Mouse (Mus musculus) lung, embryonic 16.5 days (tissue): ENCODE data around the gene Unc50. TPM values are rescaled to one million over a fixed set of nuclear protein-coding genes. Genes with fewer than 3 reads are reported as not detected.

Experiments
- ATAC-seq: fragments of 200-750 bp; cut with Nextera tagmentation; 2 replicates; pipeline ENCODE4 v1.8.0; 2017; ENCODE audit warnings: low read depth, mild to moderate bottlenecking, moderate library complexity
- H3K27ac ChIP-seq: fragments of 300-500 bp; sonication (generic); 2 replicates; pipeline ENCODE4 v1.5.1; 2014; ENCODE audit warnings: mild to moderate bottlenecking, control low read depth, low read length
- H3K27me3 ChIP-seq: fragments of 300-500 bp; sonication (generic); 2 replicates; pipeline ENCODE4 v1.6.1; 2014; ENCODE audit warnings: low read depth, low read length, mixed read lengths; ENCODE audit not compliant: control insufficient read depth, insufficient read depth
- H3K36me3 ChIP-seq: fragments of 300-500 bp; sonication (generic); 2 replicates; pipeline ENCODE4 v1.6.1; 2014; ENCODE audit warnings: low read length; ENCODE audit not compliant: control insufficient read depth, insufficient read depth
- H3K4me1 ChIP-seq: fragments of 300-500 bp; sonication (generic); replicated peaks from 2 replicates; pipeline ENCODE4 v1.6.1; 2014; ENCODE audit warnings: low read length, mixed read lengths; ENCODE audit not compliant: control insufficient read depth, insufficient read depth
- H3K4me2 ChIP-seq: fragments of 300-500 bp; sonication (generic); 2 replicates; pipeline ENCODE4 v1.6.1; 2014; ENCODE audit warnings: low read depth, low read length, control low read depth
- H3K4me3 ChIP-seq: fragments of 300-500 bp; sonication (generic); 2 replicates; pipeline ENCODE4 v1.5.1; 2014; ENCODE audit warnings: mild to moderate bottlenecking, low read length, control low read depth
- H3K9ac ChIP-seq: fragments of 300-500 bp; sonication (generic); 2 replicates; pipeline ENCODE4 v1.6.1; 2014; ENCODE audit warnings: low read length, control low read depth
- H3K9me3 ChIP-seq: fragments of 300-500 bp; sonication (generic); 2 replicates; pipeline ENCODE4 v1.6.1; 2016; ENCODE audit warnings: low read length; ENCODE audit not compliant: control insufficient read depth
- WGBS: fragments of 180-500 bp; shearing (Covaris S2); extraction: QIAGEN DNeasy Blood & Tissue Kit; methylation state at CpG from one replicate; pipeline ENCODE4 v1.1.7; 2014; 5-methylcytosine and 5-hydroxymethylcytosine counted together
- polyA plus RNA-seq: library from polyadenylated mRNA; unstranded; fragments of >200 nt; fragmentation: Nextera tagmentation; extraction: Ambion mirVana; gene quantifications from 2 replicates; pipeline ENCODE4 v1.2.1, GENCODE M21; 2015

The Unc50 gene
- polyA plus RNA-seq, 1 experiment from 2014 or later, result 133 TPM

GRCm38 (mm10) chr1:37430297-37430840 is 430 bp downstream of the Unc50 start:
- Histone ChIP-seq H3K9me3 (no peaks in the 10 kb centered on the region), H3K4me3 (peak overlapping the region; percentile 93), H3K27me3 (no peaks in the 10 kb centered on the region), H3K27ac (peak overlapping the region; percentile 70), H3K36me3 (peaks cover 26% of the 10 kb centered on the region), H3K4me2 (peak overlapping the region; percentile 70), H3K4me1 (peaks cover 19% of the 10 kb centered on the region), H3K9ac (peak overlapping the region; percentile 93)
- under 1% methylated on average over 40 of the region's 40 CpGs for WGBS
- ATAC-seq, result peak; percentile 48; the same call in 1 of the 2 replicates

GRCm38 (mm10) chr1:37436419-37436818 is 6.5 kb downstream of the Unc50 start:
- H3K4me3 ChIP-seq, result no peak overlapping the region
- no peaks in the 10 kb centered on the region for H3K9me3 ChIP-seq
- no peaks in the 10 kb centered on the region for H3K27me3 ChIP-seq
- 90% methylated on average over 3 of the region's 3 CpGs for WGBS
- H3K9ac ChIP-seq, result no peak overlapping the region
- H3K4me1 ChIP-seq, result peaks cover 2% of the 10 kb centered on the region
- H3K27ac ChIP-seq, result no peak overlapping the region
- no peak overlapping the region for H3K4me2 ChIP-seq
- no peak for ATAC-seq
- H3K36me3 ChIP-seq, result peaks cover 59% of the 10 kb centered on the region

DNA sequence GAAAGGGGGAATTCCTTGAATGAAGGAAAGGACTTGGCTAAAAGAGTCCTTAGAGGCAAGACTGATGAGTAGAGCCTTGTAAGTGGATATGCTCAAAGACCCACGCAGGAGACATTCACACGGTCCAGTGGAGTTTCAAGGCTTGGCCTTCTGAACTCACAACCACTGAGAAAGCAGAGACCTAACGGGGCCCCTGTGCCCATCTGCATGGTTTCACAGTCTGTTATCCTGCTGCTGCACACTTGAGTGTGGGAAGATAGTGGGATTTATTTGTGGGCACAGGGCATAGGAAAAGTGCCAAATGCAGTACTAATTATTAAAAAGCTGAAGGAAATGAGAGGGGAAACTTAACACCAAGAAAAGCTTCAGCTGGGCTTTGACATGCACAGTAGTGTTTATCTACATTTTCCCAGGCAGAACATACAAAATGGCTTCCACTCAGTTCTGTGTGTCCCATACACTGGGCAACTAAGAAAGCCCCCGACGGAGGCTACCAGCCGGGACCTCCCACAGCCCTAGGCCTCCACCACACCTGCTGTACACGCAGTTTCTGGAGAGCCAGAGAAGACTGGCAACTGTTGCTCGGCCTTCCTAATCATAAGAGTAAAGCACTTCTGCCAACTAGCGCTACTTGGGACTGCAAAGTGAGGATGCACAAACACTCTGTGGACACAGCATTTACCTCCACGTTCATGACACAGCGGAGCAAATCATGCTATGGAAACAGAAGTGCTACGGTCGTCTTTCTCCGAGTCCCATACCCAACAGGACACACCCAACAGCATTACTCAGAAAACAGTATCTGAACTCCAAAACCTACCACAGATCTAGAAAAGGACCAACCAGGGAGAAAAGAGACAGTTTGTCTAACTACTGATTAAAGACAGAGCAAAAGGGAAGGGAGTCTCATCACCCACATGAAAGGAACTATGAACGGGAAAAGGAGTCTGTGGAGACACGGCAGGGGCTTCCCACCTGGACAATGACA is 13.2 kb downstream of the Unc50 start:
- Histone ChIP-seq H3K9ac (no peak overlapping the region), H3K9me3 (no peaks in the 10 kb centered on the region), H3K27ac (no peak overlapping the region), H3K4me1 (no peaks in the 10 kb centered on the region), H3K4me2 (no peak overlapping the region), H3K4me3 (no peak overlapping the region), H3K27me3 (no peaks in the 10 kb centered on the region), H3K36me3 (peaks cover 12% of the 10 kb centered on the region)
- 87% methylated on average over 16 of the region's 16 CpGs for WGBS
- ATAC-seq, result no peak

DNA sequence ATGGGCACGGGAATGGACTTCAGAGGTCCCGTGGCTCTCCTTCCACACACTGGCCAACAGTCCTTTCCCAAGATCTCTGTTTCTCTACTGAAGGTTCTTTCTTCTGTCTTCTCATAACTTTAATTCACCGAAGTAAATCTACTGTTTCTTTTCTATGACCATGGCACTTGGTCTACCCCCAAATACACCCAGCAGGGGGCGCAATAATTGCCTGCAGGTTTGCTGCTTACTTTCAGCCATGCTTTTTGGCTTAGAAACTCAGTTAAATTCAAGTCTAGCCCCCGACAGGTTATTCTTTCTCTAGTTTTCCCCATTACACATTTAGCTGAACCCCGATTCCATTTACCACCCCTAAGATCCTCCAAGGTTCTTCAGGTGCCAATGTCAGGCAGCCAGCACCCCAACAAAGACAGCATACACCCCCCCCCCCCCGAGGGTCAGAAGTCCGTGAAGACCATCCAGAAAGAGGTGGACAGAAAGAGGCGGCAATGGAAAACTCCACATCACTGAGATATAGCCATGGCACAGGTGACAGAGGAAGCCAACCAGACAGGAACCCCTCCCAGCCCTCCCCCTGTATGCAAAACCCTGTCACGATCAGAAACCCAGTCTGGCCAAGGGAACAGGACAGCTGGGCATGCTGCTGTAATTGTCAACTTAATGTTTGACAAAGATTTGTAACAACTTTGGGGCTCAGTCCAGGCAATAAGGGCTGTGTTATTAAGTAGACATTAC is 18.6 kb downstream of the Unc50 start:
- no peak for ATAC-seq
- no peaks in the 10 kb centered on the region for H3K4me1 ChIP-seq
- 72% methylated on average over 10 of the region's 10 CpGs for WGBS
- H3K36me3 ChIP-seq, result no peaks in the 10 kb centered on the region
- no peak overlapping the region for H3K27ac ChIP-seq
- H3K27me3 ChIP-seq, result no peaks in the 10 kb centered on the region
- H3K9me3 ChIP-seq, result no peaks in the 10 kb centered on the region
- no peak overlapping the region for H3K9ac ChIP-seq
- H3K4me3 ChIP-seq, result no peak overlapping the region
- H3K4me2 ChIP-seq, result no peak overlapping the region

GRCm38 (mm10) chr1:37451270-37451669 is 21.3 kb downstream of the Unc50 start:
- no peak for ATAC-seq
- WGBS, result 86% methylated on average over 8 of the region's 8 CpGs

GRCm38 (mm10) chr1:37457546-37457945 is 27.6 kb downstream of the Unc50 start:
- Histone ChIP-seq H3K27ac (no peak overlapping the region), H3K9me3 (no peaks in the 10 kb centered on the region), H3K4me3 (no peak overlapping the region), H3K27me3 (no peaks in the 10 kb centered on the region), H3K4me1 (no peaks in the 10 kb centered on the region), H3K4me2 (no peak overlapping the region), H3K36me3 (0 out of 2 replicates have a peak, but pooled peaks cover 2% of the 10 kb centered on the region), H3K9ac (no peak overlapping the region)
- no peak for ATAC-seq
- WGBS, result 92% methylated on average over 7 of the region's 7 CpGs

More at GRCm38 (mm10) chr1:37451270-37451669, 21.3 kb downstream of the Unc50 start:
- no peak overlapping the region for H3K4me3 ChIP-seq
- H3K9me3 ChIP-seq, result no peaks in the 10 kb centered on the region
- no peak overlapping the region for H3K27ac ChIP-seq
- H3K27me3 ChIP-seq, result no peaks in the 10 kb centered on the region
- H3K9ac ChIP-seq, result no peak overlapping the region
- no peak overlapping the region for H3K4me2 ChIP-seq
- H3K4me1 ChIP-seq, result no peaks in the 10 kb centered on the region
- H3K36me3 ChIP-seq, result 0 out of 2 replicates have a peak, but pooled peaks cover 2% of the 10 kb centered on the region

DNA sequence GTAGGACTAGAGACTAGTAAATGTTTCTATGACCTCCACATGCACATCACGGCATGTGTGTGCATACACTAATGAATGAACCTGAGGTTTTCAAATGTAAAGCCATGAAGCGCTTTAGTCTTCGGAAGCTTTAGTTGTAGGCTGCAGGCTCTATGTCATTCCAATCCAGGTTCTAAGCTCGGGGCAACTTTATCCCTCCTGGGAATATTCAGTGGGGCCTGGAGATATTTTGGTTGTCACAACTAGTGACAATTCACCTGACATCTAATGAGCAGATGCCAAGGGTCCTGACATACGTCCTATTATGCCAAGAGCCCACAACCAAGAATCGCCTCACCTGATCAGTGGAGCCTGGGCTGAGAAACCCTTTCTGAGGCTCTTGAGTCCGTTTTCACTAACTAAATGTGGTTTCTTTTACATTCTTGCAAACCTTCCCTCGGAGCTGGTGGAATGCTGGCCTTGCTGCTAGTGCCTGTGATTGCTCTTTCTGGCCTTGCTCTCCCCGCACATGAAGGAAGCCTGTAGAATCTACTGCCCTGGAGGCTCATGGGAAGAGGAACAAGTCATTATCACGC is 35.0 kb downstream of the Unc50 start:
- no peak overlapping the region for H3K4me3 ChIP-seq
- H3K27me3 ChIP-seq, result no peaks in the 10 kb centered on the region
- H3K36me3 ChIP-seq, result no peaks in the 10 kb centered on the region
- no peak overlapping the region for H3K9ac ChIP-seq
- no peaks in the 10 kb centered on the region for H3K4me1 ChIP-seq
- no peaks in the 10 kb centered on the region for H3K9me3 ChIP-seq
- no peak overlapping the region for H3K27ac ChIP-seq
- H3K4me2 ChIP-seq, result no peak overlapping the region
- no peak for ATAC-seq
- 76% methylated on average over 10 of the region's 10 CpGs for WGBS

DNA sequence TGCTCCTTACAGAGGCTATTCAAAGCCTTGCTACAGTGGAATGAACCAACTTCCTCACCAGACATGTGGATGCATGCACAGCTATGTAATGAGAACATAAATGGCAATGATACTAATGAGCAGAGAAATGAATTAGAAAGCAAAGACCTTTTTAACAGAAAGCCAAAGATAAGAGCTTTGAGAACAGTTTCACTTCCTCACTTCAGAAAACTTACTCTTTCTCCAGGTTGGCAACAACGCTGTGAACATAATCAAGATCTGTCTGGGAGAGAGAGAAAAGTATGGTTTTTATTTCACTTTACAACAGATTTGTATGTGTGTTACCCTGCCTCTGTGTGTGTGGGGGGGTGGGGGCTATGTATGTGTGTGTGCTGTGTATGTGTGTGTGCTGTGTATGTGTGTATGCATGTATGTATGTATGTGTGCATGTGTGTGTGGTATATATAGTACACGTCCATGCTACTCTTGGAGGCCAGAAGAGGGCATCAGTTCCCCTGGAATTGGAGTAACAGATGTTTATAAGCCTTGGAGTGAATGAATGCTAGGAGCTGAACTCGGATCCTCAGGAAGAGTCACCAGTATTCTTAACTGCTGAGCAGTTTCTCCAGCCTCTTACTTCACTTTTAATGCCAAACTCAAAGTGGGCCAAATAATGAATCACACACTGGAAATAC is 36.5 kb downstream of the Unc50 start:
- Histone ChIP-seq H3K4me2 (no peak overlapping the region), H3K9me3 (no peaks in the 10 kb centered on the region), H3K4me3 (no peak overlapping the region), H3K36me3 (no peaks in the 10 kb centered on the region), H3K27ac (no peak overlapping the region), H3K9ac (no peak overlapping the region), H3K27me3 (no peaks in the 10 kb centered on the region), H3K4me1 (no peaks in the 10 kb centered on the region)
- ATAC-seq, result no peak
- WGBS, result 79% methylated on average over 3 of the region's 3 CpGs
